Mouse (Mus musculus) gastrocnemius, postnatal 14 days (tissue): ENCODE measurements around the gene Ide. TPM values are rescaled to one million over a fixed set of nuclear protein-coding genes. Genes with fewer than 3 reads are reported as not detected.
A peak's percentile ranks its signal among the peaks of the same experiment; 100 is the strongest.

ENCODE experiments used
- DNase-seq: peaks from one replicate; pipeline ENCODE4 v3.0.0; 2021; ENCODE audit warnings: mixed read lengths
- intact Hi-C: fragments of 180-260 bp; cut with DNase I; formaldehyde crosslinking; loops from one replicate; pipeline ENCODE4 v1.15.1; 2025; ENCODE audit warnings: low total_unique reads
- total RNA-seq, 2 experiments: library from RNA; stranded (reverse); gene quantifications; 2 replicates each; pipeline ENCODE4 v1.2.3; 2021

The Ide gene
- total RNA-seq, 2 experiments from 2014 or later = 92.4 to 130 TPM

- no peak for DNase-seq
- intact Hi-C loops = no loop called here
Observed at GRCm38 (mm10) chr19:37283166-37283565, 54.5 kb downstream of the Ide start.

- no peak for DNase-seq
- intact Hi-C loops = no loop called here
Observed at GRCm38 (mm10) chr19:37281710-37282109, 55.9 kb downstream of the Ide start.

- intact Hi-C loops = no loop called here
Observed at GRCm38 (mm10) chr19:37279194-37279593, 58.5 kb downstream of the Ide start.

GRCm38 (mm10) chr19:37275555-37275954, 62.1 kb downstream of the Ide start:
- intact Hi-C loops = no loop called here
- DNase-seq = no peak

More at GRCm38 (mm10) chr19:37279194-37279593, 58.5 kb downstream of the Ide start:
- DNase-seq = no peak

DNA sequence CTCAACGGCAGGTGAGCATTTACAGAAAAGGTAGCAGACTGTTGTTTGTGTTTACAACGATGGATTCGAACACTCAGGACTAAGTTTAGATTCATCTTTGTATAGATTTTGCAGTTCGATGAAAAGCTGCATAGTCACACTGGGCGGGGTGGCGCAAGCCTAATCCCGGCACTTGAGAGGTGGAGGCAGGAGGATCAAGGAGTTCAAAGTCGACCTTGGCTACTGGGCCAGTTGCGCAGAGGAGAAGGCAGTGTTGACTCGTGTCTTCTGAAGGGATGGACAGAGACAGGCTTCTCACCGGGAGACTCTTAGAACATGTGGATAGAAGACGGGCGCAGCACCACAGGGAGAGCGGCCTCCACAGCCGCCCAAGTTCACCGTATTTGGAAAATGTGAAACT, 68.5 kb downstream of the Ide start:
- intact Hi-C loops = no loop called here

DNA sequence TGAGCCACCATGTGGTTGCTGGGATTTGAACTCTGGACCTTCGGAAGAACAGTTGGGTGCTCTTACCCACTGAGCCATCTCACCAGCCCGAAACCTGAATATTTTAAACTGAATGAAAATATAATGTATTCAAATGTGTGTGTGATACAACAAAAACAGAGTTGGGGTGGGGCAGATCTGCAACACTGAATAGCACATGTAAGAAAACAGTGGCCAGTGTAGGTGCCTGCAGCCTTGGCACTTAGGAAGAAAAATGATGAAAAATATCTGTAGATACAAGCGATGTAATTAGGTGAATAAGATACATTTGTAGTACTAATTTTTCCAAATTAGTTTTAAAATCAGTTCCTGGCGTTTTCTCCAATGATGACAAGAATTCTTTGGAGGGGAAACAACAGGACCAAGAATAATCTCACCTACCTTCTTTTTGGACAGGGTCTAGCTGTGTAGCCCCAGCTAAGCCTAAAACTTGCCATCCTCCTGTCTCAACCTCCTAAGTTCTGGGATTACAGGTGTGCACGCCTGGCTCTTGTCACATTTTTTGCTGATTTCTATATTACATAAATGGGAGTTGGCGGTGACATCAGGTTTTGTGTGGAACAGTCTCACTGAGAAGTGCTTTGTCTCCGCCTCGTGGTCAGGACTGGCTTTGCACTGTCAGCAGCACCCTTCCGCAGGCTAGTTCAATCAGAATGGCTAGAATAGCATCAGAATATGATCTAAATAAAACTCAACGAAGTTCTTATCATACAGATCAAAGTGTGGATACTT, 72.1 kb downstream of the Ide start:
- peak; percentile 85 for DNase-seq
- intact Hi-C loops = no loop called here

More for the DNA sequence above, 68.5 kb downstream of the Ide start:
- DNase-seq = no peak

DNA sequence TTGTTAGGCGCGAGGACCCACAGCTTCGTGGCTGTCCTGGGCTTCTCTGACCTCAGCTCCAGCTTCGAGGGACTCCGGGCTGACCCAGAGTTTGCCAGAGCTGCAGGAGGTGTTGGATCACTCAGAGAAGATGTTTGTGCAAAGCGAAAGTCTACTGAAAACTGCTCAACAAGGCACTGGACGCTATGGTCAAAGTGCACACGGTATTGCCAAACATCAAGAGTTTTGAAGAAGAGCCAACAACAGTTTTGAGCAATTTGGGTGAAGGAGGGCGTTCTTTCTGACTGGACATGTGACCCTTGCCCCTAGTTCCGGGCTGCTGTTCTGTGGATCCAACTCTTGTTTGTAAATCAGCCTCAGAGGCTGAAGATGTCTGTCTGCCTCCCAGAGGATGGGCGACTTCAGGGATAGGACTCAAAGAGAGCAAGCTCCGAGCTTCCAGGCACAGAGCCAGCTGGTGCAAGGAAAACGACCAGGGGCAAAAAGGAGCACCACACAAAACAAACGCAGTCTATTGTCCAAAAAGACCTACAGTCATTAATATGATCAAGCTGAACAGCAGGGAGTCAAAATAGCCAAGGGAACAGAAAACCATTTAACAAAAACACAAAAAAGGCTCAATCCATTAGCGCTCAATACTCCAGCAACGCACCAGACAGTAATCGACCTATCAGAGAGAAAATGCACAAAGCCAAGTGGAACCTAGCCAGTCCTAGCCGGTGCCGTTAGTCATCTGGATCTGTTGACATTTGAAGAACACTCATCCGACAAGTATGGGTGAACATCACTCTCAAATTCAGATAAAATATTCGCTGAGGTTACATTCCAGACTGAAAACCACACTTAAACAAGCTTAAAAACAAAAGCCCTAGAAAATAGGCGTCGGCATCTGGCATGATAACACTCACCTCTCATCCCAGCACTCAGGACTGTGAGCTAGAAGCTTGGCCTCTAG, 73.4 kb downstream of the Ide start:
- intact Hi-C loops = loop anchor here (5.0 kb wide), 1 partner anchor 212 kb away; no protein-coding TSS in a partner anchor
- no peak for DNase-seq

GRCm38 (mm10) chr19:37263566-37263942, 74.1 kb downstream of the Ide start:
- no peak for DNase-seq
- intact Hi-C loops = loop anchor here (5.0 kb wide), 1 partner anchor 211 kb away; no protein-coding TSS in a partner anchor

GRCm38 (mm10) chr19:37262389-37262788, 75.3 kb downstream of the Ide start:
- DNase-seq = no peak
- intact Hi-C loops = loop anchor here (5.0 kb wide), 1 partner anchor 210 kb away; no protein-coding TSS in a partner anchor

GRCm38 (mm10) chr19:37255321-37255720, 82.3 kb downstream of the Ide start:
- no peak for DNase-seq
- intact Hi-C loops = no loop called here

DNA sequence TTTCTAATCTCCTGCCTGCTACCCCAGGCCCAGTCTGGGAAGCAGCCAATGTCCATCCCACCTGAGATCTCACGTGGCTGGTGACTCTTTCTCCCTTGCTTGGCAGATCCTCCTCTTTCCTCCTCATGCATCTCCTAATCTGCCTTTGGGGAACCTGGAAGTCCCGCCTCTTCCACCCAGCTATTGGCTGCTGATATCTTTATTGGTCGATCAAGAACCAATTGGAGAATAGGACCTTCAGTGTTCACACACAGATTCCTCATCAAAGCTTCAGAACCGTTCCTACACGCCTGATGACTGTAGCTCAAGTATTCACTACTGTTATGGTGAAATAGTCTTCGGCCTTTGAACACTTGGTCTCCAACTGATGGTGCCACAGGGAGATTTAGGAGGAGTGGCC, 85.5 kb downstream of the Ide start:
- intact Hi-C loops = no loop called here

GRCm38 (mm10) chr19:37248199-37248598, 89.5 kb downstream of the Ide start:
- intact Hi-C loops = no loop called here
- no peak for DNase-seq

More for the DNA sequence above, 85.5 kb downstream of the Ide start:
- no peak for DNase-seq

- intact Hi-C loops = no loop called here
Observed at GRCm38 (mm10) chr19:37246859-37247258, 90.8 kb downstream of the Ide start.

DNA sequence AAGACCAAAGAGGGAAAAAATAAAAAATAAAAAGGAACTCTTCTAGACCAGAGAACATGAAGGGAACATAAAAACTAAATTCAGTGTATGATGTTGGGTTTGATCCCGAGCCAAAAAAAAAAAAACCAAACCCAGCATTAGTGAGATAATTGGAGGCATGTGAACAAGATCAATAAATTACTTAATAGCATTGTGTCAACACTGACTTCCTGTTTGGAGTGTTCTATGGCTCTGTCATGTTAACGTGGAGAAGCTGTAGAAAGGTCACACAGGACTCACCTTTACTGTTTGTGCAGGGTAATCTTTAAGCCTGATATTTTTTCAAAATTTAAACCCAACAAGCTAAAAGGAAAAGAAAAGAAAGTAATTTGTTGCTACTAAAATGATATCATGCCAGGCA, 94.9 kb downstream of the Ide start:
- no peak for DNase-seq
- intact Hi-C loops = no loop called here

More at GRCm38 (mm10) chr19:37246859-37247258, 90.8 kb downstream of the Ide start:
- no peak for DNase-seq

- intact Hi-C loops = no loop called here
- DNase-seq = no peak
Observed at GRCm38 (mm10) chr19:37241201-37241600, 96.5 kb downstream of the Ide start.

- intact Hi-C loops = no loop called here
- no peak for DNase-seq
Observed at GRCm38 (mm10) chr19:37239096-37239495, 98.6 kb downstream of the Ide start.

GRCm38 (mm10) chr19:37238651-37239050, 99.0 kb downstream of the Ide start:
- intact Hi-C loops = no loop called here
- no peak for DNase-seq

- intact Hi-C loops = no loop called here
- DNase-seq = no peak
Observed at GRCm38 (mm10) chr19:37237712-37238437, 99.8 kb downstream of the Ide start.

DNA sequence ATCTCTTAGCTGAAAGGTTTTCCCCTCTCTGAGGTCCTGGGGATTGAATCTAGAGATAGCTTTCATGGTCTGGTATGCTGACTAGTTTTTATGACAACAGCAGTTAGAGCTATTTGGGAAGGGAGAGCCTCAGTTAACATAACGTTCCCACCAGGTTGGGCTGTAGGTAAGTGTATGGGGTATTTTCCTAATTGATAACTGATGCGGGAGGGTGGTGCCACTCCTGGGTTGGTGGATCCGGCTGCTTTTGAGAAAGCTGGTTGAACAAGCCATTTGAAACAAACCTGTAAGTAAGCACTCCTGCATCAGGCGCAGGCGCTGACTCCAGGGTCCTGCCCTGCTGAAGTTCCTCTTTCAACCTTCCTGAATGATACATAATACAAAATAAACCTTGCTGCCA, 100.3 kb downstream of the Ide start:
- intact Hi-C loops = no loop called here
- DNase-seq = no peak

DNA sequence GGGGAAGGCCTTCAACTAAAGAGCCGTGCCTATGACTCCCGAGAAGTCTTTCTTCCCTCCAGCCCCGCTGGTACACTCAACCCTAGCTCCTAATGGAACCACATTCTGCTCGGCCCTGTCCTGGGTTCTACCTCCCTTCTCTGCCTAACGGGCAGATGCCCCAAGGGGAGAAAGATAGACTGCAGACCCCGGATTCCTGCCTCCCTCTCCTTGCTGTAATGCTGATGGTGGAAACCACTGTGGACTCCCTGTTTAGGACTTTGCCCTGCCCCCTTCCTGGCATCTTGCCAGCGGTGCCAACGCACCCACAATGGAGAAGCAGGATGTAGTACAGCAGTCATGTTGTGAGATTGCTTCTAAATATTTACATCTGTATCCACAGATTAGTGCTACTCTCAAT, 101.8 kb downstream of the Ide start:
- intact Hi-C loops = no loop called here
- DNase-seq = no peak
